Mouse (Mus musculus) embryo, embryonic 11.5 days (tissue): ENCODE results near the gene 1500009L16Rik.

ENCODE experiments used
- DNase-seq: peaks from one replicate; pipeline ENCODE4 v3.0.0-alpha.2; 2012; ENCODE audit warnings: low read depth, low spot score

Gene 1500009L16Rik

DNA sequence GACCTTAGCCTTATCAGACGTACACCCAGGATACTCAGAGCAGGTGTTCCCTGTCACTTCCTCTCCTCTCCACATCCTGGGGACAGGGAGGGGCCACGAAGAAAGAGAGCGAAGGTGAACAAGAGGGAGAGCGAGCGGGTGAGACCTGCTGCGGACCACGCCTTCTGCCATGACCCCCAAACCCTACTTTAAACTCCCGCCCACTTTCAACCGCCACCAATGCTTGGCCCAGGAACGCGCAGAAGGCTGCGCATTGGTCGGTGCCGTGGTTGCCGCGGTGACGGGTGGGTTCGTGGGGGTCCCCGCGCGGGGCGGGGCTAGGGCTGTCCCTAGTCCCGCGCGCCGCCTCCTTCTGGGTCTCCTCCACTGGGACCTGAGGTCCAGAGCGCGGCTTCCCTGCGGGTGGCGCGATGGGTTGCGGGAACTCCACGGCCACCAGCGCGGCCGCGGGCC is at the start of gene 1500009L16Rik:
1500009L16Rik (plus strand) TSS at position 287 of the 453 bp plus-strand sequence.
- peak; percentile 73 for DNase-seq

- DNase-seq: no peak
Measured at GRCm38 (mm10) chr10:83681334-83681733, 41.3 kb upstream of the 1500009L16Rik start.

DNA sequence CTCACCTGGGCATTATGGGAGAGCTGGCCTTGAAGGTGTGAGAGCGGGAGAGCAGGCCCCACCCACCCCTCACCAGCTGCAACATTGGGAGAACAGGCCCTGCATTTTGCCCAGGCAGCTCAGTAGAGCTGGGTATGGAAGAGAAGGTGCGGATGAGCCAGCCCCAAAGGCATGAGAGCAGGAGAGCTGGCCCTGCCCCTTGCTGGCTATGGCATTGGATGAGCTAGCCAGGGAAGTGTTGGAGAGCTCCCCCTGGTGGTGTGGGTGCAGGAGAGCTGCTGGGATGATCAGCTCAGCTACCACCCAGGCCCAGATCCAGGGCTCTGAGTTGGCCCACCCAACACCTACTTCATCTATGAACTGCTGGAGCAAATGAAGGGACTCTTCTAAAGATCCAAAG is 34.5 kb upstream of the 1500009L16Rik start:
- DNase-seq: no peak

DNA sequence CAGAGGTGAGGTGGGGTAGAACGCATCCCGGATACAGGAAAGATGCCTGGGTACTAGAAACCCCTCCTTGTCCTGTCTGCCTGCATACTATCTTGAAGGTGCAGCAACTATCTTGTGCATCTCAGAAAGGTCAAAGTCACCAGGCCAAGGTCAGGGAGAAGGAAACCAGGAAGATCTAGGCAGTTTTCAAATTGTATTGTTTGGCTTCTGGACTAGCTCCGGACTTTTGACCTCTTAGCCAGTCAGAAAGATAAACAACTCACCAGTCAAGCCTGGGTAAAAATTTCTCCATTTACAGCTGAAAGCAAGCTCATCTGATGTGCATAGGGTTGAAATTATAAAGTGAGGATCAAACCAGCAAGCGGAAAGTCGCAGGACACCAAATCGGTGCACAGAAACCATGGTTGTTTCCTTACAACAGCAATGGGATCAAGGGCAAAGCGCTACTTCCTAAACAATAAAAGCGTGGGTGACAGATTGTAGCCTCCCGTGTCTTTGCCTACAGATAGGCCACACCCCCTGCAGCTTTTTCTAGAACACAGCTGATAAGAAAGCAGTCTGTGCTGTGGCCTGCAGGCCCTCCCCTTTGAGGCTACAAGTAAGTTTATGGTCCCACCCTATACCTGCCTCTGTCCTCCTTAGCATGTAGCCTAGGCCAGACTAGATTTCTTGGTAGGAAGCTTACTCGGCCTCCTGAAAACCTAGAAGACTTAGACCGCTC is 30.3 kb upstream of the 1500009L16Rik start:
- no peak for DNase-seq

- DNase-seq: no peak
Measured at GRCm38 (mm10) chr10:83696226-83696625, 26.4 kb upstream of the 1500009L16Rik start.

- no peak for DNase-seq
Measured at GRCm38 (mm10) chr10:83706628-83707027, 16.0 kb upstream of the 1500009L16Rik start.

DNA sequence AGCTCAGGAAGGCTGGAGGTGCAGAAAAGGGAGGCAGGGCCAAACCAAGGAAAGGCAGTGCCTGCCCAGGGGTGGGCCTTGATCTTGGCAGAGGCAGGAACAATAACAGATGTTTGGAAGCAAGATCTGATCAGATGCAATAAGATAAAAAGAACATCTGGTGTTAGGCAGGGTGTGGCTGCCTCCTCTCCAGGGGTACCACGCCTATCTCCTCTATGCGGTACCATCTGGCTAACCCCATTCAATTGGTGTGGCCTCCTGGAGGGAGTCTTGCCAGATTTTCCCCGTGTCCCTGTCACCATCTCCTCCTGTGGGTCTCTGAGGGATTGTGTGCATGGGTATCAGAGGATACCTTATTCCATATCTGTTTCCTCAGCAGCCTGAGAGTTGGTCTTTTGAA is 12.7 kb upstream of the 1500009L16Rik start:
- DNase-seq: no peak

DNA sequence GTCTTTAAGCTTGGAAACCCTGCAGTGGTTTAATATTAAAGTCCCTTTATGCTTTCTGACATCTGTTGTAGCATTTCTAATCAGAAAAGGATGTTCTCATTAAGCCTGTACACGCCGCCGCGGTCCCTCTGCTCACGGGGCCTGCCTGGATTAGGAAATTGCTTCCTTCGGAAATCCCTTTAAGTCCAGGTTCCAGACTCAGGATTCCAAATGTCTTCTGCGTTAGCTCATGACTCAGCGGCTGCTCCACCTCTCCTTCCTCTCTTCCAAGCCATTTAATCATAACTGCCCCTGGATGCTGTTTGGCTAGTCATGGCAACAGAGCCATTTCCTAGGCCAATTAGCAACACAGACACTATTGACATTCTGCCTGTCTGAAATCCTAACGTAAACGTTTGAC is 10.9 kb upstream of the 1500009L16Rik start:
- no peak for DNase-seq

- no peak for DNase-seq
Measured at GRCm38 (mm10) chr10:83718855-83719474, 3.7 kb upstream of the 1500009L16Rik start.

DNA sequence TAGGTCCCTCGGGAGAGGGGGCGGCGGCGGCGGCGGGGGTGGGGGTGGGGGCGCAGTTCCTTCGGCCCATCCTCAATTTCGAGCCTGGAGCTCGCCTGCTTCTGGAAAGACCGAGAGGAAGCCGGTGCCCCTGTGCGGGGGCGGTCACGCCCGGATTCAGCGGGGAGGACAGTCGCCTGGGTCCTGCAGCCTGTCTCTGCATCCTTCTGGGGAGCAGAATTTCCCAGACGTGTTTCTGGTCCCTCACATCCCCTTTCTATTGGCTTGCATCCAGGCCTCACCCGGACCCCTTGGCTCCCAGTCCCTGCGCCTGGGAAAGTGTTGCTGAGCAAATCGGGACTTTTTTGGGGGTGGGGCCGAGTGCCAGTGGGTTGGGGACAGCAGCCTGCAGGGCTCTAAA is 390 bp downstream of the 1500009L16Rik start:
- DNase-seq: no peak

DNA sequence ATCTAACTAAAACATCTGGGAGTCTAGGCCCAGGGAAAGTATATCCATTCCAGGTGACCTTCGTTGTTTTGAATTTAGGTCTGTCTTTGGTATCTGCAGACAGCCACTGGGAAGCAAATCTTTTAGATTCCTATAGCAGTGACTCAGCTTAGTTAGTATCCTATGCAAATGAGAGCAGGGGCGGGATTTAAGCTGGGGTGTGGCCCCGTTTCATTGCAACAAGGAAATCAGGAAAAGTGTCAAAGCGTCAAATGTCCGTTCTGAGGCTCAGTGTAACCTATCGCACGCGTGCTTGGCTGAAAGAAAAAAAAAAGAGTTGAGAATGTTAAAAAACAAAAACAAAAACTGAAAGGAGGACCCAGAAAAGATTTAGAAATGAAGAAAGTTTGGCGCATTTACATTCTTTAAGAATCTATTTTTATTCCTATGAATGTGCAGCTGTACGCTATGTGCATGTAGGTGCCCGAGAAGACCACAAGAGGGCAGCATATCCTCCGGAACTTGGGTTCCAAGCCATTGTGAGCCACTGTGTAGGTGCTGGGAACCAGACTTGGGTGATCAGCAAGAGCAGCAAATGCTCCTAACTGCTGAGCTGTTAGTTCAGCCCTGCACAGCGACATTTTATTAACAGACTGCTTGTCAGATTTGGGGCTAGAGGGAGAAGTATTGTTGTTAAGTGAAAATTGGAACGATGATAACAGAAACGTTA is 1.8 kb downstream of the 1500009L16Rik start:
- DNase-seq: no peak

DNA sequence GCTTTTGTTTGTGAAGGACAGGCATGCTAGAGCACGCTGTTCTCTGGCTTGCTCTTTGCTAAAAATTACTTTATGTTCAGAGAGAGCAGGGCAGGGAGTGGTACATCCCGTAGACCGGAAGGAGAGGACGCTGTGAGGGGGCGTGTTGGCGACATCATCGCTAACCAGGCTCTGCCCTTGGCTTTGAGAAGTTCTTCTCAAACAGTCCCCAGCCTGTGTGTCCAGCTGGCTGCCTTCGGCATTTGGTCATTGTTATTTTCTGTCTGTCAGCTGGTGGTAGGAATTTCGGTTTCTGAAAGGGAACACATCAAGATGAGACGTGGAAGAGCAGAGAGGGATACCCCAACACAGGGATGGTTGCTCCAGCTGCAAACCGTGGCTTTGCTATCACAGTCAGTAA is 3.5 kb downstream of the 1500009L16Rik start:
- DNase-seq: no peak

- no peak for DNase-seq
Measured at GRCm38 (mm10) chr10:83727846-83728245, 5.2 kb downstream of the 1500009L16Rik start.

DNA sequence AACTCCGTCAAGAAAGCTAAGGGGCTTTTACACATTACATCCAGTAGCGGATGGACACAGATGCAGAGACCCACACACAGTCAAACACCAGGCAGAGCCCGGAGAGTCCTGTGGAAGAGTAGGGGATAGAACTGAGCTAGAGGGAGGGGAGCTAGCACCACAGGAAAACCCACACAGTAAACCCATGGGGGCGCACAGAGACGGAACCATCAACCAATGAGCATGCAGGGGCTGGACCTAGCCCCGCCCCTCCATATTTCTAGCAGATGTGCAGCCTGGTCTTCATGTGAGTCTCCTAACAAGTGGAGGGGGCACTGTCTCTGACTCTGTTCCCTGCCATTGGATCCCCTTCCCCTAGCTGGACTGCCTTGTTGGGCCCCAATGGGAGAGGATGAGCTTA is 5.9 kb downstream of the 1500009L16Rik start:
- DNase-seq: no peak

GRCm38 (mm10) chr10:83729076-83729475 is 6.4 kb downstream of the 1500009L16Rik start:
- DNase-seq: no peak

GRCm38 (mm10) chr10:83729492-83729891 is 6.8 kb downstream of the 1500009L16Rik start:
- peak; percentile 66 for DNase-seq

- no peak for DNase-seq
Measured at GRCm38 (mm10) chr10:83733725-83734124, 11.1 kb downstream of the 1500009L16Rik start.

- no peak for DNase-seq
Measured at GRCm38 (mm10) chr10:83738996-83739655, 16.5 kb downstream of the 1500009L16Rik start.

DNA sequence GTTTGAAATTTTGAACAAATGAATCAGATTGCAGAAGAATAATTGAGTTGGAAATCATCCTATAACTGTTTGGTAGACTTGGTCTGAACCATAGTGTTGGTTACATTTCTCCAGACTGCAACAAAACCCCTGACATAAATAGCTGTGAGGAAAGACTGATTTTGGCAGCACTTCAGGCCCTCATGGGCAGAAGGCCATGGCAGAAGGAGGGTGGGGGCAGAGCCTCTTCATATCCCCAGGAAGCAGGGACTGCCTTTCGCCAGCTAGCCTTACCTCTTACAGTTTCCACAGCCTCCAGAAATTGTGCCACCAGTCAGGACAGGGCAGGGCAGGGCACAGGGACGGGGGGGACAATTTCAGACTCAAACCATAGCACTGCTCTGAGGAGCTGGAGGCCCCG is 22.0 kb downstream of the 1500009L16Rik start:
- DNase-seq: no peak

- DNase-seq: no peak
Measured at GRCm38 (mm10) chr10:83753056-83753455, 30.4 kb downstream of the 1500009L16Rik start.

- DNase-seq: no peak
Measured at GRCm38 (mm10) chr10:83757343-83757962, 34.8 kb downstream of the 1500009L16Rik start.

DNA sequence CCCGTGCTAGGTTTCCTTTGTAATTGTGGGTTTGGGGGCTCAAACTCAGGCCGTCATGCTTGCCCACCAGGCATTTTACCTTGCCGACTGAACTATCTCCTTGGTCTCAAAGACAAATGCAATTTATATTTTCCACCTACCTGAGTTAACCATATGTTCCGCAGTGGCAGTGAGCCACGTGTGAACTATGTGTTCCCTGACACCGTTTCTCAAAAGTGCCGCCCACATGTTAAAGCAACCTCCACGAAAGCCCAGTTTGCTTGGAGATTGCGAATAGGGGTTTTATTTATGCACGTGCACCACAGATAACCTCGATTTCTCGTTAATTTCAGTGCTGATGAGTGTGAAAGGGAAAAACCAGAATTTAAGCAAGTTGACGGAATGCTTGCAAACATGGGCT is 36.1 kb downstream of the 1500009L16Rik start:
- DNase-seq: no peak
